Mouse (Mus musculus) MEL (cell line): ENCODE data around the gene Rasl11b. TPM values are rescaled to one million over a fixed set of nuclear protein-coding genes. Genes with fewer than 3 reads are reported as not detected.

Experiments used
- DNase-seq: peaks from one replicate; pipeline ENCODE4 v3.0.0; 2011; ENCODE audit warnings: low read depth, low spot score
- H3K27ac ChIP-seq: 2 replicates; pipeline ENCODE4 v1.5.1; 2012; ENCODE audit warnings: low read depth, mild to moderate bottlenecking, control low read depth, low read length, moderate library complexity; ENCODE audit not compliant: control insufficient read depth
- H3K27me3 ChIP-seq, 2 experiments: fragments of 150-350 bp in 1 of 2; sonication (generic) in 1 of 2; 2 replicates each; pipeline ENCODE4 v1.6.1; 2012; ENCODE audit warnings: low read length in 2 of 2, mild to moderate bottlenecking in 2 of 2, improper control_type of control experiment in 1 of 2, moderate library complexity in 1 of 2; ENCODE audit not compliant: insufficient read depth in 2 of 2, control insufficient read depth in 1 of 2
- H3K36me3 ChIP-seq, 2 experiments: 2 replicates each; pipeline ENCODE4 v1.6.1; 2012 to 2014; ENCODE audit warnings: low read length in 2 of 2, improper control_type of control experiment in 1 of 2, inconsistent platforms in 1 of 2, mild to moderate bottlenecking in 1 of 2; ENCODE audit not compliant: insufficient read depth in 2 of 2, control insufficient read depth in 1 of 2
- H3K4me1 ChIP-seq, 2 experiments: fragments of 150-350 bp in 1 of 2; sonication (generic) in 1 of 2; 2 replicates each; pipeline ENCODE4 v1.6.1; 2012; ENCODE audit warnings: low read length in 2 of 2, improper control_type of control experiment in 1 of 2, mild to moderate bottlenecking in 1 of 2; ENCODE audit not compliant: insufficient read depth in 2 of 2, control insufficient read depth in 1 of 2
- H3K4me3 ChIP-seq, 2 experiments: fragments of 150-350 bp in 1 of 2; sonication (generic) in 1 of 2; 2 replicates each; pipeline ENCODE4 v1.5.1; 2012; ENCODE audit warnings: low read depth in 2 of 2, low read length in 2 of 2, mild to moderate bottlenecking in 2 of 2, moderate library complexity in 2 of 2, control low read depth in 1 of 2, improper control_type of control experiment in 1 of 2; ENCODE audit not compliant: control insufficient read depth in 1 of 2, insufficient read depth in 1 of 2
- H3K79me2 ChIP-seq: 2 replicates; pipeline ENCODE4 v1.6.1; 2012; ENCODE audit warnings: mild to moderate bottlenecking, low read length, moderate library complexity; ENCODE audit not compliant: control insufficient read depth, poor library complexity, insufficient read depth
- H3K9ac ChIP-seq: 2 replicates; pipeline ENCODE4 v1.6.1; 2012; ENCODE audit warnings: low read depth, mild to moderate bottlenecking, control low read depth, low read length, moderate library complexity; ENCODE audit not compliant: control insufficient read depth, poor library complexity, severe bottlenecking
- H3K9me3 ChIP-seq: fragments of 150-350 bp; sonication (generic); replicated peaks from 2 replicates; pipeline ENCODE4 v1.6.1; 2012; ENCODE audit warnings: mild to moderate bottlenecking, low read length, improper control_type of control experiment, moderate library complexity; ENCODE audit not compliant: insufficient read depth
- CHD2 ChIP-seq: IDR thresholded peaks from 2 replicates; pipeline ENCODE4 v1.6.1; 2011; ENCODE audit warnings: low read length, improper control_type of control experiment
- E2F4 ChIP-seq: IDR thresholded peaks from 2 replicates; pipeline ENCODE4 v1.6.1; 2011; ENCODE audit warnings: low read depth, low read length, improper control_type of control experiment, borderline replicate concordance
- GATA1 ChIP-seq: IDR thresholded peaks from 2 replicates; pipeline ENCODE4 v1.6.1; 2011; ENCODE audit warnings: low read depth, low read length, improper control_type of control experiment
- HCFC1 ChIP-seq: IDR thresholded peaks from 2 replicates; pipeline ENCODE4 v1.6.1; 2012; ENCODE audit warnings: low read depth, mild to moderate bottlenecking, inconsistent platforms, low read length, improper control_type of control experiment, moderate library complexity
- JUND ChIP-seq: IDR thresholded peaks from 2 replicates; pipeline ENCODE4 v1.6.1; 2011; ENCODE audit warnings: low read depth, mild to moderate bottlenecking, improper control_type of control experiment, low read length
- KAT2A ChIP-seq: conservative IDR thresholded peaks from 2 replicates; pipeline ENCODE4 v1.6.1; 2012; ENCODE audit warnings: low read depth, low read length, improper control_type of control experiment, inconsistent platforms
- MAX ChIP-seq: IDR thresholded peaks from 2 replicates; pipeline ENCODE4 v1.6.1; 2011; ENCODE audit warnings: low read length, improper control_type of control experiment
- MAZ ChIP-seq: IDR thresholded peaks from 2 replicates; pipeline ENCODE4 v1.6.1; 2012; ENCODE audit warnings: low read depth, mild to moderate bottlenecking, inconsistent platforms, low read length, improper control_type of control experiment
- MEF2A ChIP-seq: IDR thresholded peaks from 2 replicates; pipeline ENCODE4 v1.6.1; 2014; ENCODE audit warnings: low read depth, mild to moderate bottlenecking, inconsistent platforms, low read length, improper control_type of control experiment; ENCODE audit not compliant: poor library complexity, insufficient replicate concordance, severe bottlenecking; ENCODE audit errors: extremely low read depth
- MXI1 ChIP-seq: IDR thresholded peaks from 2 replicates; pipeline ENCODE4 v1.6.1; 2011; ENCODE audit warnings: mild to moderate bottlenecking, low read depth, low read length, improper control_type of control experiment
- MYC ChIP-seq: IDR thresholded peaks from 2 replicates; pipeline ENCODE4 v1.6.1; 2011; ENCODE audit warnings: low read depth, mild to moderate bottlenecking, low read length, improper control_type of control experiment, moderate library complexity
- NELFE ChIP-seq: IDR thresholded peaks from 2 replicates; pipeline ENCODE4 v1.6.1; 2011; ENCODE audit warnings: low read depth, low read length, improper control_type of control experiment
- NRF1 ChIP-seq: IDR thresholded peaks from 2 replicates; pipeline ENCODE4 v1.6.1; 2014; ENCODE audit warnings: low read depth, mild to moderate bottlenecking, inconsistent platforms, low read length, improper control_type of control experiment, moderate library complexity; ENCODE audit not compliant: poor library complexity, insufficient read depth, severe bottlenecking
- POLR2AphosphoS2 ChIP-seq: IDR thresholded peaks from 2 replicates; pipeline ENCODE4 v1.6.1; 2011; ENCODE audit warnings: low read length, improper control_type of control experiment
- SMC3 ChIP-seq: IDR thresholded peaks from 2 replicates; pipeline ENCODE4 v1.6.1; 2011; ENCODE audit warnings: low read depth, low read length, improper control_type of control experiment
- TAL1 ChIP-seq: IDR thresholded peaks from 2 replicates; pipeline ENCODE4 v1.6.1; 2012; ENCODE audit warnings: mild to moderate bottlenecking, inconsistent platforms, low read length, moderate library complexity, mixed read lengths
- UBTF ChIP-seq: IDR thresholded peaks from 2 replicates; pipeline ENCODE4 v1.6.1; 2012; ENCODE audit warnings: low read depth, mild to moderate bottlenecking, inconsistent platforms, low read length, improper control_type of control experiment, moderate library complexity, borderline replicate concordance; ENCODE audit not compliant: insufficient read depth
- ZKSCAN1 ChIP-seq: IDR thresholded peaks from 2 replicates; pipeline ENCODE4 v1.6.1; 2012; ENCODE audit warnings: low read depth, mild to moderate bottlenecking, inconsistent platforms, low read length, improper control_type of control experiment, moderate library complexity
- polyA plus RNA-seq, 2 experiments: library from polyadenylated mRNA; stranded (reverse) in 1 of 2; unstranded in 1 of 2; fragments of >175 nt in 1 of 2; fragments of >200 nt in 1 of 2; gene quantifications; 2 replicates each; pipeline versions ENCODE4 v1.2.1 to v1.2.4; 2012; ENCODE audit warnings: low replicate concordance in 2 of 2, low read depth in 1 of 2; ENCODE audit not compliant: insufficient read length in 2 of 2, insufficient read depth in 1 of 2, missing spikeins in 1 of 2
- total RNA-seq: library from RNA; depleted of rRNA; stranded (reverse); fragments of 300-350 nt; gene quantifications from 2 replicates; pipeline ENCODE4 v1.2.3, GENCODE M21; 2012

Gene Rasl11b
- total and polyA plus RNA-seq, 3 experiments = 0.15 to 0.54 TPM; not detected in 1

DNA sequence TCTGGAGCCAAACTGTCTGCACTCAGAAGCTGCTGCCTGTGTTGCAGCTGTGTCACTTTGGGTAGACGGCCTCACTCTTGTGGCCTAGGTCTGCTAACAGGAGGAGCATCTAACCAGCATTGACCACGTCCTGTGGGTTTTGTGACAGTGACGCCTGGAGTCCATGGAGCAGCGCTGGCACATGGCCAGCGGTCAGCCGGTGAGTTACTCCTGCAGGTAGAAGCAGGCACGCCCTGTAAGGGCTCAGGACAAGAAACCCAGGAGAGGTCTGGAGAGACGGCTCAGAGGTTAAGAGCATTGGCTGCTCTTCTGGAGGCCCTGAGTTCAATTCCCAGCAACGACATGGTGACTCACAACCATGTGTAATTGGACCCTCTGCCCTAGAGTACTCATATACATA is 10.5 kb upstream of the Rasl11b start:
- no peak overlapping the region for H3K9ac ChIP-seq
- no peak overlapping the region for H3K27ac ChIP-seq
- H3K27me3 ChIP-seq = no peaks in the 10 kb centered on the region; a peak in 2 of 4 replicates

DNA sequence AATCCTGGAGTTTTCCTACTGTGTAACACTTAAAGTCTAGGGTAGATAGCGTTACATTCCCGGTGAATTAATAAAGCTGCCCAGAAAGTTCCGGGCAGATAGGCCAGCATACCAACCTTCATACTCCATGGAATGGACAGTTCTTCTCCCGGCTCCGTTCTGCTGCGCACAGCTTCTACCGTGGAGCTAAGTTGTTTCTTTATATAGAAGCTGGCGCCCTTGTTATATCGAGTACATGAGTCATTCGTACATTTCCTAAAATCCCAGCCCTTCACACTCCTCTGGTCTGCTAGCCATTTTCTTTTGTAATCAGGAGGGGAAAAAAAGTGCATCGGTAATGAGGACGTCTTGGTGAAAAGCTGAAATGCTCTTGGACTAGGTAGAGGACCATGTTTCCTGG is 7.0 kb upstream of the Rasl11b start:
- H3K4me1 ChIP-seq = 0 out of 4 replicates have a peak, but pooled peaks cover 0 to 2% of the 10 kb centered on the region in 2 experiments
- H3K9me3 ChIP-seq = no peaks in the 10 kb centered on the region
- no peaks in the 10 kb centered on the region for H3K79me2 ChIP-seq
- TF ChIP-seq MYC (no peak), HCFC1 (no peak), E2F4 (no peak), GATA1 (no peak), SMC3 (no peak)
- TF ChIP-seq, all 39 proteins: peak for 0
- no peaks in the 10 kb centered on the region; a peak in 2 of 4 replicates for H3K27me3 ChIP-seq
- no peak for DNase-seq
- H3K27ac ChIP-seq = no peak overlapping the region
- H3K9ac ChIP-seq = no peak overlapping the region
- H3K36me3 ChIP-seq = no peaks in the 10 kb centered on the region
- no peak overlapping the region for H3K4me3 ChIP-seq

More for the DNA sequence above, 10.5 kb upstream of the Rasl11b start:
- Histone ChIP-seq H3K36me3 (no peaks in the 10 kb centered on the region), H3K9me3 (no peaks in the 10 kb centered on the region), H3K79me2 (no peaks in the 10 kb centered on the region), H3K4me1 (no peaks in the 10 kb centered on the region), H3K4me3 (no peak overlapping the region)
- DNase-seq = no peak
- TF ChIP-seq NRF1 (no peak), MAX (no peak), POLR2AphosphoS2 (no peak), KAT2A (no peak), SMC3 (no peak), ZKSCAN1 (no peak), MXI1 (no peak), JUND (no peak), CHD2 (no peak), NELFE (no peak), UBTF (no peak), MAZ (no peak), E2F4 (no peak), MEF2A (no peak), TAL1 (no peak)
